ENCODE assay signal across 8 mouse cellular contexts in the genomic region with DNA sequence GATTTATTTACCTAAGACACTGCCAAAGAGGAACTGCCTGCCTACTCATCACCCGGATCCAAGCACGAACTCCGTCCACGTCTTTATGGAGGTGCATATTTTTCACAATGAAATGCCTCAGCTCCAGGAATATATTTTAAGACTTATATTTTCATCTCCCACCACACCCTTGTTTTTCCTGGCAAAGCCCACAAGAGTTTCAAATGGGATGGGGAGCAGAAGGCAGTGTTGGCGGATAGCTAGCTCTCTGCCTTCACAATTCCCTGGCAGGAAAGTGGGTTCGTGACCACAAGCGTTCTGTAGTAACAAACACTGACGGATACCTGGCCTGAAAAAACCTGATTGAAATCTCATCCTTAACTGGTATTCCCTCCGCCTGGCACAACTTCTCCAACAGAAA. TPM values are rescaled to one million over a fixed set of nuclear protein-coding genes. Genes with fewer than 3 reads are reported as not detected.
DNase-seq lines count a peak whose midpoint lies in the region; ATAC-seq and TF ChIP-seq lines count a peak whose summit lies in the region.

No protein-coding gene starts in this region.

- DNase-seq in kidney, postnatal 14 days: peak; percentile 26
- no peak for DNase-seq in kidney, postnatal 25 days
- DNase-seq in brain, embryonic 14.5 days (ENCODE audit: low read depth): peak; percentile 24
- no peak for DNase-seq in heart, postnatal 0 days (ENCODE audit: low spot score)
- DNase-seq in thymus, postnatal 0 days (ENCODE audit: low spot score): no peak
- DNase-seq in cerebellum, postnatal 25 days: no peak
- no peak for DNase-seq in cerebellum, adult 8-10 months

- ATAC-seq in heart, postnatal 0 days (ENCODE audit: insufficient read depth, low read depth): no peak
- ATAC-seq in liver, embryonic 16.5 days (ENCODE audit: low read depth): no peak

- H3K4me2 ChIP-seq in heart, postnatal 0 days (ENCODE audit: low read depth, low read length): peak overlapping the region; percentile 93
- H3K4me2 ChIP-seq in liver, embryonic 16.5 days (ENCODE audit: low read depth, low read length): peak overlapping the region; percentile 98

- H3K27me3 ChIP-seq in heart, postnatal 0 days (ENCODE audit: control insufficient read depth, insufficient read depth, low read length): no peaks in the 10 kb centered on the region
- no peaks in the 10 kb centered on the region for H3K27me3 ChIP-seq in liver, embryonic 16.5 days (ENCODE audit: control insufficient read depth, insufficient read depth, low read depth, low read length)

- no peak for TF ChIP-seq POLR2A in brain, embryonic 14.5 days (IDR thresholded peaks at IDR 0.05; ENCODE audit: borderline replicate concordance, extremely low read depth, insufficient read depth, insufficient read length, poor library complexity, severe bottlenecking)

- H3K9ac ChIP-seq in heart, postnatal 0 days (replicated peaks; ENCODE audit: low read depth, low read length): peak overlapping the region; percentile 97
- peak overlapping the region; percentile 88 for H3K9ac ChIP-seq in liver, embryonic 16.5 days (ENCODE audit: low read depth, low read length)

- H3K4me3 ChIP-seq in heart, postnatal 0 days (ENCODE audit: low read depth, low read length): peak overlapping the region; percentile 95
- peak overlapping the region; percentile 90 for H3K4me3 ChIP-seq in liver, embryonic 16.5 days (ENCODE audit: low read depth, low read length)

- 5% methylated on average over 9 of the region's 9 CpGs for WGBS in heart, postnatal 0 days
- 41% methylated on average over 9 of the region's 9 CpGs for WGBS in liver, embryonic 16.5 days (ENCODE audit: insufficient replicate concordance)

- TF ChIP-seq CTCF in brain, embryonic 14.5 days (IDR thresholded peaks at IDR 0.05; ENCODE audit: borderline replicate concordance, extremely low read depth, insufficient read depth, insufficient read length): no peak
- no peak for TF ChIP-seq CTCF in heart, postnatal 0 days (IDR thresholded peaks at IDR 0.05; ENCODE audit: low read depth)

- no peaks in the 10 kb centered on the region for H3K36me3 ChIP-seq in heart, postnatal 0 days (replicated peaks; ENCODE audit: control insufficient read depth, insufficient read depth, low read length)
- no peaks in the 10 kb centered on the region for H3K36me3 ChIP-seq in liver, embryonic 16.5 days (ENCODE audit: control insufficient read depth, insufficient read depth)

- TF ChIP-seq EP300 in heart, postnatal 0 days (IDR thresholded peaks at IDR 0.05; ENCODE audit: low read depth): no peak

- H3K4me1 ChIP-seq in heart, postnatal 0 days (ENCODE audit: control insufficient read depth, insufficient read depth): peaks cover 52% of the 10 kb centered on the region
- peaks cover 53% of the 10 kb centered on the region for H3K4me1 ChIP-seq in liver, embryonic 16.5 days (ENCODE audit: control insufficient read depth, low read depth, low read length)

- H3K27ac ChIP-seq in heart, postnatal 0 days (ENCODE audit: low read depth): peak overlapping the region; percentile 95
- peak overlapping the region; percentile 67; the same call in 1 of the 2 replicates for H3K27ac ChIP-seq in liver, embryonic 16.5 days (ENCODE audit: low read length)

- no peaks in the 10 kb centered on the region for H3K9me3 ChIP-seq in heart, postnatal 0 days (replicated peaks; ENCODE audit: control insufficient read depth, low read length)
- H3K9me3 ChIP-seq in liver, embryonic 16.5 days (replicated peaks; ENCODE audit: control insufficient read depth, low read length): no peaks in the 10 kb centered on the region

RNA-seq across cellular contexts. Expression of gene 2310022B05Rik, which starts 1.4 kb away (rescaled TPM):
- polyA plus RNA-seq in brain, embryonic 14.5 days (2012; rRNA removed): 78.7 and 83.1 TPM in 2 replicates
- total RNA-seq in heart, postnatal 0 days (2014; rRNA removed; ENCODE audit: low replicate concordance): 144 and 164 TPM in 2 replicates
- polyA plus RNA-seq in heart, postnatal 0 days (2015; fragmentation: Nextera tagmentation; extraction: Ambion mirVana): 29.8 and 30.7 TPM in 2 replicates
- 5.3 and 6.4 TPM in 2 replicates for polyA plus RNA-seq in liver, embryonic 16.5 days (2015; fragmentation: Nextera tagmentation; extraction: Ambion mirVana)
- polyA plus RNA-seq in thymus, postnatal 0 days (2015; fragmentation: Nextera tagmentation; extraction: Ambion mirVana): 6.7 and 6.9 TPM in 2 replicates

Comparison
In these comparisons a context has a peak if more than half of its experiments do, and no peak if none do; other contexts are left out.
1. DNase-seq: peak in kidney, postnatal 14 days (single experiment) and brain, embryonic 14.5 days (single experiment); none in kidney, postnatal 25 days (0 of 2), heart, postnatal 0 days (single experiment), thymus, postnatal 0 days (single experiment), cerebellum, postnatal 25 days (0 of 2) and cerebellum, adult 8-10 months (single experiment).